Mouse (Mus musculus) midbrain, embryonic 15.5 days (tissue): ENCODE results near the gene Arhgap15. TPM values are rescaled to one million over a fixed set of nuclear protein-coding genes. Genes with fewer than 3 reads are reported as not detected.

Source experiments
- ATAC-seq: fragments of 200-750 bp; cut with Nextera tagmentation; replicated peaks from 2 replicates; pipeline ENCODE4 v1.8.0; 2017; ENCODE audit warnings: moderate TSS enrichment
- H3K27ac ChIP-seq: fragments of 300-500 bp; sonication (generic); 2 replicates; pipeline ENCODE4 v1.5.1; 2015; ENCODE audit warnings: mild to moderate bottlenecking, inconsistent platforms
- H3K27me3 ChIP-seq: fragments of 300-500 bp; sonication (generic); replicated peaks from 2 replicates; pipeline ENCODE4 v1.6.1; 2015; ENCODE audit warnings: inconsistent platforms
- H3K36me3 ChIP-seq: fragments of 300-500 bp; sonication (generic); replicated peaks from 2 replicates; pipeline ENCODE4 v1.6.1; 2015; ENCODE audit warnings: inconsistent platforms
- H3K4me1 ChIP-seq: fragments of 300-500 bp; sonication (generic); 2 replicates; pipeline ENCODE4 v1.6.1; 2015; ENCODE audit warnings: inconsistent platforms
- H3K4me2 ChIP-seq: fragments of 300-500 bp; sonication (generic); 2 replicates; pipeline ENCODE4 v1.6.1; 2015; ENCODE audit warnings: inconsistent platforms, mild to moderate bottlenecking, moderate library complexity
- H3K4me3 ChIP-seq: fragments of 300-500 bp; sonication (generic); 2 replicates; pipeline ENCODE4 v1.5.1; 2015; ENCODE audit warnings: mild to moderate bottlenecking, inconsistent platforms
- H3K9ac ChIP-seq: fragments of 300-500 bp; sonication (generic); 2 replicates; pipeline ENCODE4 v1.6.1; 2015; ENCODE audit warnings: mild to moderate bottlenecking, inconsistent platforms
- H3K9me3 ChIP-seq: fragments of 300-500 bp; sonication (generic); 2 replicates; pipeline ENCODE4 v1.6.1; 2016; ENCODE audit warnings: inconsistent platforms
- WGBS: fragments of 180-500 bp; shearing (Covaris S2); methylation state at CpG from one replicate; pipeline ENCODE4 v1.1.7; 2015; ENCODE audit warnings: mixed read lengths; 5-methylcytosine and 5-hydroxymethylcytosine counted together
- polyA plus RNA-seq: library from polyadenylated mRNA; unstranded; fragments of >200 nt; fragmentation: Nextera tagmentation; extraction: Ambion mirVana; gene quantifications from 2 replicates; pipeline ENCODE4 v1.2.1, GENCODE M21; 2015

Arhgap15 gene
- polyA plus RNA-seq, 1 experiment from 2014 or later = 0.79 TPM

DNA sequence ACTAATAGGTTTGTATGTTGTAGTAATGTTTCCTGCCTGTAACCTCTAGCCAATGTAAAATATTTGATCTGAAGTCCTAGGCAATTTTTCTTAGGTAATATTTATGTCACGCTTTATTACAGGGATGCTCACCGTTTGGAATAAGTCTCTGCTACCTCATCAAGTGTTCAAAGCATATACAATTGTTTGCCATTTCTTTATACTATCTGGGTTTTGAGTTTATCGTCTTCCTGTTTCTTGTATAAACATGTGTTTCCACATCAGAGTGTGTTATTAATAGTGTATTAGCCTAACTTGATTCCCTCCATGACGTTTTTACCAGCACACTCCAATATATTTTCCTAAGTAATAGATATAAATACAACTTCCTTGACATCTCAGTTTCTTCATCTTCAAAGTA, 391.8 kb downstream of the Arhgap15 start:
- 95% methylated on average over 4 of the region's 4 CpGs for WGBS
- no peak overlapping the region for H3K4me3 ChIP-seq
- no peaks in the 10 kb centered on the region for H3K36me3 ChIP-seq
- H3K27me3 ChIP-seq = no peaks in the 10 kb centered on the region
- no peak overlapping the region for H3K4me2 ChIP-seq
- H3K9me3 ChIP-seq = no peaks in the 10 kb centered on the region
- no peaks in the 10 kb centered on the region for H3K4me1 ChIP-seq
- H3K9ac ChIP-seq = no peak overlapping the region
- no peak for ATAC-seq
- H3K27ac ChIP-seq = no peak overlapping the region

DNA sequence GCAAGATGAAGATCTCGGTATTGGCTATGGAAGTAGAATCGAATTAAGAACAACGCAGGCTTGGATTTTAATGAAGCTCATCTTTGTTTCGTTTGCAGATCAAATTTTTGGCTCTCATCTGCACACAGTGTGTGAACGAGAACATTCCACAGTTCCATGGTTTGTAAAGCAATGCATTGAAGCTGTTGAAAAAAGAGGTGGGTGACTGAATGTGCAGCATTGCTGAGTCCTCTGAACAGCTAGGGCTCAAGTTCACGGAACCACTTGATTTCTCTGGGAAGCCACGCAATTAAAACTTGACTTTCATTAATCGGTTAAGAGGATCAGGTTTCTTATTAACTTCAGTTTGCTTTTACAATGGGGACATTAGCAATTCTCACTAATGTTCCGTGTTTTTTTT, 393.5 kb downstream of the Arhgap15 start:
- no peak overlapping the region for H3K4me2 ChIP-seq
- no peak overlapping the region for H3K4me3 ChIP-seq
- H3K4me1 ChIP-seq = no peaks in the 10 kb centered on the region
- H3K27ac ChIP-seq = no peak overlapping the region
- no peaks in the 10 kb centered on the region for H3K9me3 ChIP-seq
- H3K27me3 ChIP-seq = no peaks in the 10 kb centered on the region
- WGBS = 77% methylated on average over 9 of the region's 9 CpGs
- no peak for ATAC-seq
- H3K9ac ChIP-seq = no peak overlapping the region
- no peaks in the 10 kb centered on the region for H3K36me3 ChIP-seq

DNA sequence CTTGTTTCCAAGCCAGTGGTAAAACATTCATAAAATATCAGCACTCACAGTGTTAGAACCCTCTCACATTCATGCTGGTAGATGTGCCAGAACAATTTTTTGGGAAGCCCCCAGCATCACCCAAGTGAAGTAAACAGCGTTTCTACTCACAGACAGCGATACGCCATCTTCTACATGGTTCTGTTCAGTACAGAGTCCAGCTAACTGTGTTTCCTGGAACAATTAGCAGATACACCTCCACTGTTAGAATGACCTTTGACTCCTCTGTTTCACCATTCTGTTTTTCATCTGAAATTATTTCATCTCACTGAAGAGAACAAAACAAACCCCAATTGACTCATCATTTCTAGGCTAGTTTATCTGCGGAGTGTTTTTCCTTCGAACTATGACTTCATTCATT, 394.0 kb downstream of the Arhgap15 start:
- Histone ChIP-seq H3K4me3 (no peak overlapping the region), H3K9ac (no peak overlapping the region), H3K9me3 (no peaks in the 10 kb centered on the region), H3K4me1 (no peaks in the 10 kb centered on the region), H3K36me3 (no peaks in the 10 kb centered on the region), H3K27ac (no peak overlapping the region), H3K27me3 (no peaks in the 10 kb centered on the region), H3K4me2 (no peak overlapping the region)
- no peak for ATAC-seq
- WGBS = 94% methylated on average over 5 of the region's 5 CpGs

DNA sequence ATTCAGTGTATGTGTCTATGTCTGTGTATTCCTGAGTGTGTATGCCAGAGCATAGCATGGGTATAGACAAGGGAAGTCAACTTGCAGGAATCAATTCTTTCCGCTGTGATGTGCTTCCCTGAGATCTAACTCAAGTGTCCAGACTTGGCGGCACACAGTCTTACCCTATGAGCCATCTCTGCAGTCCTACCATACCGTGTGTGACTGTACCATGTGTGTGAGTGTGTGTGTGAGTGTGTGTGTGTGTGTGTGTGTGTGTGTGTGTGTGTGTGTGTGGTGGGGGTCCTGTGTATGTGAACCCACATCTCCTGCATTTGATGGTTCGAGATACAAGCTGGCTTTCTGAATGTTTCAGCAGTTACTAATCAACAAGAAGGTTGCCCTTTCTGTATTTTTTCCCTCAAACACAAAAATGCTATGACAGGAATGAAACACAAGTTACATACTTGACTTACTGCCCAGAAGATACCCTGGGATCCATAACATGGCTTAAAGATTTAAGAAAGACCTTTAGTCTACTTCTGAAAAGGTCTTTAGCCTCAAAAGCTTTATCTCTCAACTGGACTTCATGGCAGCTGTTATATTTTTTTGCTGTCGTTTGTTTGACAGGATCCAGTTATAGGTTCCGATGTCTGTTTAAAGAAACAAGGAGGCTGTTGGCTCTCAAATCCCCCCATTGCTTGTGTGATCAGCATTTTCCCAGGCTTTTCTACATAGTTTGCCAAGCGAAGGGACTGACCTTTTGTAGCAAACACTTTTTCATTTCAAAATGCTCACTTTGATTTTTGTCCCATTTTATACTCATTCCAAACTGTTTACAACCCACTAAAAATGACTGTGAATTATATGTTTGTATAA, 397.7 kb downstream of the Arhgap15 start:
- Histone ChIP-seq H3K27ac (no peak overlapping the region), H3K4me2 (no peak overlapping the region), H3K4me1 (no peaks in the 10 kb centered on the region), H3K9ac (no peak overlapping the region), H3K36me3 (no peaks in the 10 kb centered on the region), H3K4me3 (no peak overlapping the region), H3K27me3 (no peaks in the 10 kb centered on the region), H3K9me3 (no peaks in the 10 kb centered on the region)
- WGBS = 89% methylated on average over 7 of the region's 7 CpGs
- no peak for ATAC-seq

DNA sequence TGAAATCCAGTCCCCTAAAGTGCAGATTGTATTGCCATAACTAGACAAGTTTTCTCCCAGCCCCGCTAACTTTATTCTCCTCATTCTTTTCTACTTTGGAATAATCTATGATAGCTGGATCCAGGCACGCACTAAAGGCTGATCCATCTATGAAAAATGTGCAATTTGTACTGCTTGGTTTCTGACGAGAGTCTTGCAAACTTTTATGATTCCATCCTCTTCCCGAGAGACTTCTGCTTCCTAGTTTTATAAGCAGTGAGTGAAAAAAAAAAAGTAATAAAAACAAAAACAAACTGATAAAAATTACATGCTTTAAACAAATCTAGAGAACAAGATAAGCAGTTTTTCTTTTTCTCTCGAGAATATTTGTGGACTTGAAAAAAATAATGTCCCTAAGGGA, 398.9 kb downstream of the Arhgap15 start:
- H3K27me3 ChIP-seq = no peaks in the 10 kb centered on the region

DNA sequence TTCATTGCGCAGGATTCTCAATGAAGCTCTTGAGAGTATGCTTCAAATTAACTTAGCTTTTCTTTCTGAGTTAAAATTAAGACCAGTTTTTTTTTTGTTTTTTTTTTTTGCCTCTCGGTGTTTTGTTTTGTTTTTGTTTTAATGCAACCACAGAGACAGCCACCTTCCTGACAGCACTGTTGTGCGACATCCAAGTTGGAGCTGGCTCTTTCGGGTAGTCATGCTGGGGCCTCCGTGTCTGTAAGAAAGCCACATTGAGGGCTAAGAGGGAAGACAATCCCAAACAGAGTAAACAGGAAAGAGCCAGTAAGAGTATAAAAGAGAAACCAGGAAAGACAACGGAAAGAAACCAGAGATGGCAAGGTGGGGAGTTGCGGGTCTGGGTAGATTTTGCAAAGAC, 399.3 kb downstream of the Arhgap15 start:
- Histone ChIP-seq H3K36me3 (no peaks in the 10 kb centered on the region), H3K9me3 (no peaks in the 10 kb centered on the region), H3K27me3 (no peaks in the 10 kb centered on the region), H3K4me3 (no peak overlapping the region), H3K4me1 (no peaks in the 10 kb centered on the region), H3K9ac (no peak overlapping the region), H3K4me2 (no peak overlapping the region), H3K27ac (no peak overlapping the region)
- WGBS = 53% methylated on average over 7 of the region's 7 CpGs
- no peak for ATAC-seq

More for the DNA sequence above, 398.9 kb downstream of the Arhgap15 start:
- 81% methylated on average over 5 of the region's 5 CpGs for WGBS
- Histone ChIP-seq H3K36me3 (no peaks in the 10 kb centered on the region), H3K27ac (no peak overlapping the region), H3K9ac (no peak overlapping the region), H3K4me1 (no peaks in the 10 kb centered on the region), H3K4me3 (no peak overlapping the region), H3K4me2 (no peak overlapping the region), H3K9me3 (no peaks in the 10 kb centered on the region)
- no peak for ATAC-seq

DNA sequence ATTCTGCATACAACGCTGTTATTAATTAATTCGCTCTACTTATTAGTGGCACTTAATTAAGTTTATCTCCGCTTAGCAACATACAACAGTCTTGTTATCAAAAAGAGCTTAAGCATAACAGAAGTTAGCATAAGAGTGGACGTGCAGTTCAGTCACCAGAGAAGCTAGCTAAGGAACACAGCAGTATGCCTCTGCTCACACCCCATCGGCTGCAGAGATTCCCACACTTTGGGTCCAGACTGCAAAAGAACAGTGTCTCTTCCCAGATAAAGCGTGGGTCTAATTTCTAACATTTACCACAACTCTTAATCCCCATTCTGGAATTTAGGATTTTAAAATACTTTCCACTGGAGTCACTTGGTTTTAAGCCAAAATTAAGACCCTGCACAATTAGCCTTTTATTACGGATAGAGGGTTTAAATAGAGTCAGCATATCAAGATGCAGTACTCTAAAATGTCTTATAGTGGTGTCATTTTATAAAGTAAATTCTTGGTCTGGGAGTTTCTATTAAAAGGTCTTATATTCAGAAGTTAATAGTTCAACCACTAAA, 400.0 kb downstream of the Arhgap15 start:
- 58% methylated on average over 7 of the region's 7 CpGs for WGBS
- no peak overlapping the region for H3K4me2 ChIP-seq
- H3K9ac ChIP-seq = no peak overlapping the region
- H3K9me3 ChIP-seq = no peaks in the 10 kb centered on the region
- no peaks in the 10 kb centered on the region for H3K27me3 ChIP-seq
- H3K4me3 ChIP-seq = no peak overlapping the region
- H3K27ac ChIP-seq = no peak overlapping the region
- H3K4me1 ChIP-seq = no peaks in the 10 kb centered on the region
- ATAC-seq = no peak
- H3K36me3 ChIP-seq = no peaks in the 10 kb centered on the region

DNA sequence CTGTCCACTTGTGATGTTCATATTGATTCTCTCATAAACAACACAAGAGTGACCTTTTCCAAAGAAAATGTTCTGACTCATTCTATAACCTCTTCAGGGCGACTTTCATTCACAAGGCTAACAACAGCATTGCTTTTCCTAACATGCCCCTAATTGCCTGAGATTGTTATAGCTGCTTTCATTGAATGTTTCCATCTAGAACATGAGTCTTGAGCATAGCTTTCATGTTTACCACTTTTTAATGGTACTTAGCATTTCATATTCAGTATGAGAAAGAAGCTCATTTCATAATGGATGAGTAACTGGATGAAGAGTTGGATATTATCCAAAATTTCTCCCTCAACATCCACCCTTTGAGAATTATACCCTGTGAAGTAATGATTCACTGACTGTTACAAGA, 403.7 kb downstream of the Arhgap15 start:
- Histone ChIP-seq H3K27me3 (no peaks in the 10 kb centered on the region), H3K9ac (no peak overlapping the region), H3K4me1 (no peaks in the 10 kb centered on the region), H3K36me3 (no peaks in the 10 kb centered on the region), H3K4me3 (no peak overlapping the region), H3K4me2 (no peak overlapping the region), H3K27ac (no peak overlapping the region), H3K9me3 (no peaks in the 10 kb centered on the region)
- no peak for ATAC-seq
- 92% methylated on average over 1 of the region's 1 CpGs for WGBS

DNA sequence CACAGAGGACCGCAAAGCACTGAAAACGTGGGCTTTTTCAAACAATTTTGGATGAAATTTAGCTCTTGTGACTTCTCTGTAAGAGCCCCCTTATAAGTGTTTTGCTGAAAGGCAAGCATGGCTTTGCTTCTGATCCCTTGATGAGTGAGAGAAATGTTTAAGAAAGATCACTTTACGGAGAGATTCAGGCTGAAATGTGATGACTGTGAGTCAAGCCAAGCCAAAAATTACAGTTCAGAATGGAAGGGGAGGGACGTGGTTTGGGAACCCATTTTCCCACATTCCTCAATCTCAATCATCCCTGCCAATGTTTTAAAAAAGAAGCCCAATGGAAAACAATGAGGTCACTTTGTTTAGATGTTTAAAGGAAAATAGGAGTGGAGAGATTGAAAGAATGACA, 411.7 kb downstream of the Arhgap15 start:
- Histone ChIP-seq H3K9ac (no peak overlapping the region), H3K27ac (no peak overlapping the region), H3K9me3 (no peaks in the 10 kb centered on the region), H3K36me3 (no peaks in the 10 kb centered on the region), H3K4me2 (no peak overlapping the region), H3K27me3 (no peaks in the 10 kb centered on the region), H3K4me3 (no peak overlapping the region), H3K4me1 (no peaks in the 10 kb centered on the region)
- WGBS = 78% methylated on average over 4 of the region's 4 CpGs
- no peak for ATAC-seq

DNA sequence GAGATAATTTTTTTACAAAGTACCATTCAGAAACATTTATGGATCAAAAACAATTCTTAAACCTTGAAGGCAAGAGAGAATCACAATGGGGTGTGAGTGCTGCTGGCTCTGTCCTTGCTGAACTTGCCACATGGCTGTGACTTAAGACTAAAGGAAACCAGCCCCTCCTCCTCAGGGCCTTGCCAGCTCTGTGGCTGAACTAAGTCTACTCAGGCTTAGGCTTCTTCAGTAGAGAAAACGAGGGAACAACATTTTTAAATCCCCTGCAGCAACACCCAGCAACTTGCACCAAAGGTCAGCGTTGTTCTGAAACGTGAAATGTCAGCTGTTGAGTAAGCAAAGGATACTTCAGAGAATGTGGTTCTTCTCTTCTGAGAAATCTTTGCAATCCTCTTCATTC, 417.2 kb downstream of the Arhgap15 start:
- no peaks in the 10 kb centered on the region for H3K27me3 ChIP-seq
- H3K4me1 ChIP-seq = no peaks in the 10 kb centered on the region
- H3K27ac ChIP-seq = no peak overlapping the region
- no peaks in the 10 kb centered on the region for H3K9me3 ChIP-seq
- WGBS = 62% methylated on average over 3 of the region's 3 CpGs
- H3K4me2 ChIP-seq = no peak overlapping the region
- H3K4me3 ChIP-seq = no peak overlapping the region
- no peak for ATAC-seq
- H3K36me3 ChIP-seq = no peaks in the 10 kb centered on the region
- no peak overlapping the region for H3K9ac ChIP-seq

DNA sequence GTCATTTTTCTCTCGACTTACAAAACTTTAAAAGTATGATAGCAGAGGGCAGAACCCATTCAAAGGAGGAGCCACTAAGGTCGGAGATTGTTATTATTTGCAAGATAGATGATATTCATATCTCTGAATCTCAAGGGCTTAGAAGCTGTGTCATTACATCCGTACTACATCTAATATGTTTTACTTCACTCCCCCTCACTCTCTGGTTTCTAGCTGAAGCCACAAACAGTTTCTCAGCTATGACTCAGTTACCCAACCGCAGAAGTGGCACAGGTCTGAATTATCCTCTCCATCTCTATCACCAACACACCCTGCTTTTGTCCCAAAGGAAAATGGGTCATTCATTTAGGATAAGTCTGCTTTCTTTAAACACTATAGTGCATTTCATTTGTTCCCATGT, 418.1 kb downstream of the Arhgap15 start:
- no peak overlapping the region for H3K4me2 ChIP-seq
- no peaks in the 10 kb centered on the region for H3K9me3 ChIP-seq
- no peaks in the 10 kb centered on the region for H3K27me3 ChIP-seq
- H3K36me3 ChIP-seq = no peaks in the 10 kb centered on the region
- no peak for ATAC-seq
- no peak overlapping the region for H3K9ac ChIP-seq
- no peaks in the 10 kb centered on the region for H3K4me1 ChIP-seq
- H3K4me3 ChIP-seq = no peak overlapping the region
- H3K27ac ChIP-seq = no peak overlapping the region
- WGBS = 95% methylated on average over 4 of the region's 4 CpGs

DNA sequence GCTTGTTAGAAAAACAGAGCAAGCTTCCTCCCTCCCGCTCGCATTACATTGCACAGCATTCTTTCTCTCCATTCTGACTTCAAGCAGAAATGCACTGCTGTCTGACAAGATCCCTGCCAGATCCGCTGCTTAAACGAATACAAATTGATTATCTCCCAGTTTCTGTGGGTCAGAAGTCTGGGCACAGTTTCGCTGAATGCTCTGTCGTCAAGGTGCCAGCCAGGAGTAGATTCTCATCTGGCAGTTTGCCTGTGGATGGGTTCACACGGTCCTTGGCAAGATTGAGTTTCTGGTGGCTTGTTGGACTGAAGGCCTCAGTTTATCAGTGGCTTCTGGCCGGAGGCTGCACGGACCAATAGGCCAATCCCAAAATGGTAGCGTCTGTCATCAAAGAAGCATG, 435.9 kb downstream of the Arhgap15 start:
- no peaks in the 10 kb centered on the region for H3K9me3 ChIP-seq
- no peak for ATAC-seq
- WGBS = 84% methylated on average over 10 of the region's 10 CpGs

DNA sequence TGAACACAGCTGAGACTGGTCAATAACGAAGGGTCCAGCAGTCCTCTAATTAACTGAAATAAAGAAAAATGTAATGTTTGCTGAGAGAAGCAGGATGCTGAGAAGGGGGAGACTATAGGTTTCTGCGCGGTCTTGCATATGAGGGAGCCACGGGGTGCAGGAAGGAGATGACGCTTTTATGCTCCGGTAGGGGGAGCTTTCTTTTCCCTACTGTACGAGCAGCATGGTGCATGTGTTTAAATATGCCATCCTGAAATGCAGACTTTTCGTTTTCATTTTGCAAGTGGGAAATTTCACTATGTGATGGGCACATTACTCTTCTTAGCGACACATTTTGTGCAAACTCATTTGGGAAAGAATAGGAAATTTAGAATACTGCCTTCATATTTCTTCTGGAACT, 442.1 kb downstream of the Arhgap15 start:
- Histone ChIP-seq H3K9ac (no peak overlapping the region), H3K4me3 (no peak overlapping the region), H3K27me3 (no peaks in the 10 kb centered on the region), H3K36me3 (no peaks in the 10 kb centered on the region), H3K4me1 (no peaks in the 10 kb centered on the region), H3K9me3 (no peaks in the 10 kb centered on the region), H3K4me2 (no peak overlapping the region), H3K27ac (no peak overlapping the region)
- WGBS = 82% methylated on average over 9 of the region's 9 CpGs
- ATAC-seq = no peak

More for the DNA sequence above, 435.9 kb downstream of the Arhgap15 start:
- Histone ChIP-seq H3K27me3 (no peaks in the 10 kb centered on the region), H3K9ac (no peak overlapping the region), H3K27ac (no peak overlapping the region), H3K4me2 (no peak overlapping the region), H3K4me1 (no peaks in the 10 kb centered on the region), H3K4me3 (no peak overlapping the region), H3K36me3 (no peaks in the 10 kb centered on the region)
